Mouse (Mus musculus): ENCODE data around the gene Gm10974.

The Gm10974 gene

GRCm38 (mm10) chr7:66359044-66359443 is 6.7 kb upstream of the Gm10974 start:
- no peak for DNase-seq (ENCODE audit: low spot score)

GRCm38 (mm10) chr7:66364491-66364890 is 1.2 kb upstream of the Gm10974 start:
- DNase-seq (ENCODE audit: low spot score) = no peak

GRCm38 (mm10) chr7:66365411-66365810 is 294 bp upstream of the Gm10974 start:
- DNase-seq (ENCODE audit: low spot score) = no peak

GRCm38 (mm10) chr7:66369071-66369933 is 3.6 kb downstream of the Gm10974 start:
- DNase-seq (ENCODE audit: low spot score) = no peak

- DNase-seq (ENCODE audit: low spot score) = no peak
Measured at GRCm38 (mm10) chr7:66369934-66370445, 4.3 kb downstream of the Gm10974 start.

- no peak for DNase-seq (ENCODE audit: low spot score)
Measured at GRCm38 (mm10) chr7:66370970-66371369, 5.3 kb downstream of the Gm10974 start.

- DNase-seq (ENCODE audit: low spot score) = no peak
Measured at GRCm38 (mm10) chr7:66373391-66373790, 7.7 kb downstream of the Gm10974 start.

- DNase-seq (ENCODE audit: low spot score) = no peak
Measured at GRCm38 (mm10) chr7:66375736-66376135, 10.0 kb downstream of the Gm10974 start.

GRCm38 (mm10) chr7:66376560-66376959 is 10.9 kb downstream of the Gm10974 start:
- DNase-seq (ENCODE audit: low spot score) = no peak

GRCm38 (mm10) chr7:66384213-66384612 is 18.5 kb downstream of the Gm10974 start:
- DNase-seq (ENCODE audit: low spot score) = no peak

GRCm38 (mm10) chr7:66384891-66385290 is 19.2 kb downstream of the Gm10974 start:
- no peak for DNase-seq (ENCODE audit: low spot score)

- no peak for DNase-seq (ENCODE audit: low spot score)
Measured at GRCm38 (mm10) chr7:66385826-66386225, 20.1 kb downstream of the Gm10974 start.

- DNase-seq (ENCODE audit: low spot score) = no peak
Measured at GRCm38 (mm10) chr7:66386411-66386810, 20.7 kb downstream of the Gm10974 start.

- no peak for DNase-seq (ENCODE audit: low spot score)
Measured at GRCm38 (mm10) chr7:66387419-66387812, 21.7 kb downstream of the Gm10974 start.

GRCm38 (mm10) chr7:66387813-66388521 is 22.3 kb downstream of the Gm10974 start, which contains the start of gene Lrrk1:
Gene Lrrk1 (minus strand): TSS chr7:66388350.
- peak; percentile 63 for DNase-seq (ENCODE audit: low spot score)

- peak; percentile 91 for DNase-seq (ENCODE audit: low spot score)
Measured at GRCm38 (mm10) chr7:66388621-66389532, 23.2 kb downstream of the Gm10974 start.

- DNase-seq (ENCODE audit: low spot score) = no peak
Measured at GRCm38 (mm10) chr7:66397288-66397687, 31.6 kb downstream of the Gm10974 start.

- DNase-seq (ENCODE audit: low spot score) = no peak
Measured at GRCm38 (mm10) chr7:66401605-66402004, 35.9 kb downstream of the Gm10974 start.

GRCm38 (mm10) chr7:66402876-66403275 is 37.2 kb downstream of the Gm10974 start:
- DNase-seq (ENCODE audit: low spot score) = no peak

- no peak for DNase-seq (ENCODE audit: low spot score)
Measured at GRCm38 (mm10) chr7:66404141-66404540, 38.4 kb downstream of the Gm10974 start.

GRCm38 (mm10) chr7:66404802-66405201 is 39.1 kb downstream of the Gm10974 start:
- DNase-seq (ENCODE audit: low spot score) = no peak

GRCm38 (mm10) chr7:66405541-66405940 is 39.8 kb downstream of the Gm10974 start:
- no peak for DNase-seq (ENCODE audit: low spot score)

Data from lung, postnatal 25 days (tissue).